Mouse (Mus musculus) lung, embryonic 14.5 days (tissue): ENCODE data around the gene Ssna1. TPM values are rescaled to one million over a fixed set of nuclear protein-coding genes. Genes with fewer than 3 reads are reported as not detected.
"Not testable (repeated sequence)": the region's sequence is repeated elsewhere in the genome, so short reads cannot be mapped to it uniquely, and the experiment has no call there.

ENCODE experiments used
- ATAC-seq: fragments of 200-750 bp; cut with Nextera tagmentation; 2 replicates; pipeline ENCODE4 v1.8.0; 2017; ENCODE audit warnings: mild to moderate bottlenecking, moderate TSS enrichment, moderate library complexity; ENCODE audit not compliant: insufficient read depth
- DNase-seq: peaks from one replicate; pipeline ENCODE4 v3.0.0-alpha.2; 2015
- H3K27ac ChIP-seq: fragments of 300-500 bp; sonication (generic); 2 replicates; pipeline ENCODE4 v1.5.1; 2014; ENCODE audit warnings: low read depth, mild to moderate bottlenecking, moderate library complexity
- H3K27me3 ChIP-seq: fragments of 300-500 bp; sonication (generic); 2 replicates; pipeline ENCODE4 v1.6.1; 2014; ENCODE audit warnings: low read length, control low read depth; ENCODE audit not compliant: insufficient read depth
- H3K36me3 ChIP-seq: fragments of 300-500 bp; sonication (generic); 2 replicates; pipeline ENCODE4 v1.6.1; 2014; ENCODE audit warnings: control low read depth; ENCODE audit not compliant: insufficient read depth
- H3K4me1 ChIP-seq: fragments of 300-500 bp; sonication (generic); 2 replicates; pipeline ENCODE4 v1.6.1; 2014; ENCODE audit warnings: antibody characterized with exemption, control low read depth; ENCODE audit not compliant: insufficient read depth
- H3K4me2 ChIP-seq: fragments of 300-500 bp; sonication (generic); 2 replicates; pipeline ENCODE4 v1.6.1; 2014; ENCODE audit warnings: mild to moderate bottlenecking
- H3K4me3 ChIP-seq: fragments of 300-500 bp; sonication (generic); 2 replicates; pipeline ENCODE4 v1.5.1; 2014; ENCODE audit warnings: low read depth, low read length
- H3K9ac ChIP-seq: fragments of 300-500 bp; sonication (generic); 2 replicates; pipeline ENCODE4 v1.6.1; 2014
- H3K9me3 ChIP-seq: fragments of 300-500 bp; sonication (generic); 2 replicates; pipeline ENCODE4 v1.6.1; 2016; ENCODE audit warnings: low read depth, low read length, control low read depth
- CTCF ChIP-seq: IDR thresholded peaks from 2 replicates; pipeline ENCODE4 v1.5.1; 2016; ENCODE audit warnings: antibody characterized with exemption, low read depth
- WGBS: fragments of 180-500 bp; shearing (Covaris S2); extraction: QIAGEN DNeasy Blood & Tissue Kit; methylation state at CpG from one replicate; pipeline ENCODE4 v1.1.7; 2014; 5-methylcytosine and 5-hydroxymethylcytosine counted together
- polyA plus RNA-seq: library from polyadenylated mRNA; unstranded; fragments of >200 nt; fragmentation: Nextera tagmentation; extraction: Ambion mirVana; gene quantifications from 2 replicates; pipeline ENCODE4 v1.2.1, GENCODE M21; 2014

Ssna1 gene
- polyA plus RNA-seq, 1 experiment from 2014 or later = 229 TPM

GRCm38 (mm10) chr2:25261870-25262269 lies 10.4 kb downstream of the Ssna1 start:
- WGBS = 44% methylated on average over 12 of the region's 12 CpGs
- H3K4me2 ChIP-seq = peak overlapping the region; percentile 100
- peaks cover 16% of the 10 kb centered on the region for H3K27me3 ChIP-seq
- no peaks in the 10 kb centered on the region for H3K9me3 ChIP-seq
- H3K27ac ChIP-seq = no peak overlapping the region
- no peak for TF ChIP-seq CTCF
- peak overlapping the region; percentile 74 for H3K4me3 ChIP-seq
- no peaks in the 10 kb centered on the region for H3K36me3 ChIP-seq
- ATAC-seq = peak; percentile 9; the same call in 1 of the 2 replicates
- H3K9ac ChIP-seq = no peak overlapping the region; the same call in 1 of the 2 replicates
- no peaks in the 10 kb centered on the region for H3K4me1 ChIP-seq
- no peak for DNase-seq

- no peak overlapping the region for H3K9ac ChIP-seq
- no peak overlapping the region for H3K4me3 ChIP-seq
- no peak overlapping the region for H3K4me2 ChIP-seq
- no peak for ATAC-seq
- peaks cover 9% of the 10 kb centered on the region for H3K27me3 ChIP-seq
- no peak for DNase-seq
- H3K36me3 ChIP-seq = no peaks in the 10 kb centered on the region
- peaks cover 8% of the 10 kb centered on the region; the same call in 1 of the 2 replicates for H3K4me1 ChIP-seq
- H3K9me3 ChIP-seq = no peaks in the 10 kb centered on the region
- no peak overlapping the region for H3K27ac ChIP-seq
- WGBS = 53% methylated on average over 2 of the region's 2 CpGs
- TF ChIP-seq CTCF = peak; percentile 47
These were observed 13.4 kb downstream of the Ssna1 start for GRCm38 (mm10) chr2:25258887-25259286.

GRCm38 (mm10) chr2:25257250-25257649 lies 15.0 kb downstream of the Ssna1 start:
- not testable (repeated sequence) for H3K9me3 ChIP-seq, H3K4me2 ChIP-seq, H3K4me1 ChIP-seq, ATAC-seq, H3K27ac ChIP-seq, H3K36me3 ChIP-seq, H3K27me3 ChIP-seq, H3K4me3 ChIP-seq, DNase-seq, H3K9ac ChIP-seq
- WGBS = 80% methylated on average over 5 of the region's 5 CpGs

GRCm38 (mm10) chr2:25256443-25257109 lies 15.7 kb downstream of the Ssna1 start:
- peak overlapping the region; percentile 99 for H3K4me3 ChIP-seq
- peak overlapping the region; percentile 97 for H3K4me2 ChIP-seq
- WGBS = 55% methylated on average over 12 of the region's 12 CpGs
- ATAC-seq, H3K27me3 ChIP-seq, H3K36me3 ChIP-seq, H3K27ac ChIP-seq, H3K9me3 ChIP-seq, H3K4me1 ChIP-seq: not testable (repeated sequence)
- peak overlapping the region; percentile 87 for H3K9ac ChIP-seq
- peak; percentile 47 for TF ChIP-seq CTCF
- peak; percentile 68 for DNase-seq

GRCm38 (mm10) chr2:25255284-25255779 lies 16.9 kb downstream of the Ssna1 start, which contains the start of gene Tmem203:
Tmem203 (plus strand) TSS chr2:25255439.
- ATAC-seq (peak; percentile 90), DNase-seq (peak; percentile 87)
- peak within 1 kb of the TSS; percentile 87 for H3K9ac ChIP-seq
- 0% methylated on average over 39 of the region's 39 CpGs for WGBS
- H3K27ac ChIP-seq = peak within 1 kb of the TSS; percentile 80
- no peak for TF ChIP-seq CTCF
- no peaks in the 10 kb centered on the region for H3K27me3 ChIP-seq
- H3K4me3 ChIP-seq = peak within 1 kb of the TSS; percentile 99
- H3K9me3 ChIP-seq = no peaks in the 10 kb centered on the region
- H3K36me3 ChIP-seq = peaks cover 10% of the 10 kb centered on the region; the same call in 1 of the 2 replicates
- peak within 1 kb of the TSS; percentile 97 for H3K4me2 ChIP-seq
- peaks cover 8% of the 10 kb centered on the region; the same call in 1 of the 2 replicates for H3K4me1 ChIP-seq

- DNase-seq (no peak), ATAC-seq (no peak)
- H3K27me3 ChIP-seq = no peaks in the 10 kb centered on the region
- H3K36me3 ChIP-seq = peaks cover 38% of the 10 kb centered on the region
- no peak overlapping the region for H3K4me3 ChIP-seq
- no peak overlapping the region for H3K9ac ChIP-seq
- H3K4me2 ChIP-seq = no peak overlapping the region
- 77% methylated on average over 1 of the region's 1 CpGs for WGBS
- no peaks in the 10 kb centered on the region for H3K9me3 ChIP-seq
- H3K4me1 ChIP-seq = peaks cover 8% of the 10 kb centered on the region; the same call in 1 of the 2 replicates
- TF ChIP-seq CTCF = peak; percentile 53
- H3K27ac ChIP-seq = no peak overlapping the region
These were observed 19.9 kb downstream of the Ssna1 start for GRCm38 (mm10) chr2:25252331-25252730.

GRCm38 (mm10) chr2:25246183-25247072 lies 25.8 kb downstream of the Ssna1 start, which contains the start of gene AL732309.1:
AL732309.1 (minus strand) TSS chr2:25246863.
- 84% methylated on average over 10 of the region's 10 CpGs for WGBS
- H3K36me3 ChIP-seq = peaks cover 50% of the 10 kb centered on the region
- H3K4me3 ChIP-seq = no peak within 1 kb of the TSS
- H3K9ac ChIP-seq = no peak within 1 kb of the TSS
- H3K4me1 ChIP-seq = no peaks in the 10 kb centered on the region
- TF ChIP-seq CTCF = no peak
- no peak within 1 kb of the TSS for H3K4me2 ChIP-seq
- DNase-seq = no peak
- no peak within 1 kb of the TSS for H3K27ac ChIP-seq
- peaks cover 20% of the 10 kb centered on the region for H3K27me3 ChIP-seq
- no peaks in the 10 kb centered on the region for H3K9me3 ChIP-seq
- no peak for ATAC-seq
